Mouse (Mus musculus) MEL (cell line): Measurements from ENCODE around the gene Gm10762. TPM values are rescaled to one million over a fixed set of nuclear protein-coding genes. Genes with fewer than 3 reads are reported as not detected.
A peak's percentile ranks its signal among the peaks of the same experiment; 100 is the strongest.

Experiments
- DNase-seq: peaks from one replicate; pipeline ENCODE4 v3.0.0; 2011; ENCODE audit warnings: low read depth, low spot score
- H3K27ac ChIP-seq: 2 replicates; pipeline ENCODE4 v1.5.1; 2012; ENCODE audit warnings: low read depth, mild to moderate bottlenecking, control low read depth, low read length, moderate library complexity; ENCODE audit not compliant: control insufficient read depth
- H3K27me3 ChIP-seq, 2 experiments: fragments of 150-350 bp in 1 of 2; sonication (generic) in 1 of 2; 2 replicates each; pipeline ENCODE4 v1.6.1; 2012; ENCODE audit warnings: low read length in 2 of 2, mild to moderate bottlenecking in 2 of 2, improper control_type of control experiment in 1 of 2, moderate library complexity in 1 of 2; ENCODE audit not compliant: insufficient read depth in 2 of 2, control insufficient read depth in 1 of 2
- H3K36me3 ChIP-seq, 2 experiments: 2 replicates each; pipeline ENCODE4 v1.6.1; 2012 to 2014; ENCODE audit warnings: low read length in 2 of 2, improper control_type of control experiment in 1 of 2, inconsistent platforms in 1 of 2, mild to moderate bottlenecking in 1 of 2; ENCODE audit not compliant: insufficient read depth in 2 of 2, control insufficient read depth in 1 of 2
- H3K4me1 ChIP-seq, 2 experiments: fragments of 150-350 bp in 1 of 2; sonication (generic) in 1 of 2; 2 replicates each; pipeline ENCODE4 v1.6.1; 2012; ENCODE audit warnings: low read length in 2 of 2, improper control_type of control experiment in 1 of 2, mild to moderate bottlenecking in 1 of 2; ENCODE audit not compliant: insufficient read depth in 2 of 2, control insufficient read depth in 1 of 2
- H3K4me3 ChIP-seq, 2 experiments: fragments of 150-350 bp in 1 of 2; sonication (generic) in 1 of 2; 2 replicates each; pipeline ENCODE4 v1.5.1; 2012; ENCODE audit warnings: low read depth in 2 of 2, low read length in 2 of 2, mild to moderate bottlenecking in 2 of 2, moderate library complexity in 2 of 2, control low read depth in 1 of 2, improper control_type of control experiment in 1 of 2; ENCODE audit not compliant: control insufficient read depth in 1 of 2, insufficient read depth in 1 of 2
- H3K79me2 ChIP-seq: 2 replicates; pipeline ENCODE4 v1.6.1; 2012; ENCODE audit warnings: mild to moderate bottlenecking, low read length, moderate library complexity; ENCODE audit not compliant: control insufficient read depth, poor library complexity, insufficient read depth
- H3K9ac ChIP-seq: 2 replicates; pipeline ENCODE4 v1.6.1; 2012; ENCODE audit warnings: low read depth, mild to moderate bottlenecking, control low read depth, low read length, moderate library complexity; ENCODE audit not compliant: control insufficient read depth, poor library complexity, severe bottlenecking
- H3K9me3 ChIP-seq: fragments of 150-350 bp; sonication (generic); replicated peaks from 2 replicates; pipeline ENCODE4 v1.6.1; 2012; ENCODE audit warnings: mild to moderate bottlenecking, low read length, improper control_type of control experiment, moderate library complexity; ENCODE audit not compliant: insufficient read depth
- BHLHE40 ChIP-seq: IDR thresholded peaks from 2 replicates; pipeline ENCODE4 v1.6.1; 2012; ENCODE audit warnings: low read depth, mild to moderate bottlenecking, inconsistent platforms, low read length, improper control_type of control experiment, borderline replicate concordance
- CHD2 ChIP-seq: IDR thresholded peaks from 2 replicates; pipeline ENCODE4 v1.6.1; 2011; ENCODE audit warnings: low read length, improper control_type of control experiment
- CTCF ChIP-seq, 3 experiments: IDR thresholded peaks in 2 of 3; conservative IDR thresholded peaks in 1 of 3; 2 replicates each; pipeline ENCODE4 v1.5.1; 2011 to 2012; ENCODE audit warnings: low read length in 3 of 3, low read depth in 2 of 3, mild to moderate bottlenecking in 2 of 3, improper control_type of control experiment in 1 of 3, inconsistent platforms in 1 of 3, mixed read lengths in 1 of 3, moderate library complexity in 1 of 3; ENCODE audit not compliant: control insufficient read depth in 1 of 3, insufficient read depth in 1 of 3, poor library complexity in 1 of 3, severe bottlenecking in 1 of 3
- E2F4 ChIP-seq: IDR thresholded peaks from 2 replicates; pipeline ENCODE4 v1.6.1; 2011; ENCODE audit warnings: low read depth, low read length, improper control_type of control experiment, borderline replicate concordance
- ELF1 ChIP-seq: IDR thresholded peaks from 2 replicates; pipeline ENCODE4 v1.6.1; 2014; ENCODE audit warnings: low read depth, mild to moderate bottlenecking, inconsistent platforms, low read length, improper control_type of control experiment, moderate library complexity
- ETS1 ChIP-seq: IDR thresholded peaks from 2 replicates; pipeline ENCODE4 v1.6.1; 2012; ENCODE audit warnings: low read depth, mild to moderate bottlenecking, inconsistent platforms, low read length, improper control_type of control experiment, moderate library complexity
- JUND ChIP-seq: IDR thresholded peaks from 2 replicates; pipeline ENCODE4 v1.6.1; 2011; ENCODE audit warnings: low read depth, mild to moderate bottlenecking, improper control_type of control experiment, low read length
- MAX ChIP-seq: IDR thresholded peaks from 2 replicates; pipeline ENCODE4 v1.6.1; 2011; ENCODE audit warnings: low read length, improper control_type of control experiment
- MAZ ChIP-seq: IDR thresholded peaks from 2 replicates; pipeline ENCODE4 v1.6.1; 2012; ENCODE audit warnings: low read depth, mild to moderate bottlenecking, inconsistent platforms, low read length, improper control_type of control experiment
- MEF2A ChIP-seq: IDR thresholded peaks from 2 replicates; pipeline ENCODE4 v1.6.1; 2014; ENCODE audit warnings: low read depth, mild to moderate bottlenecking, inconsistent platforms, low read length, improper control_type of control experiment; ENCODE audit not compliant: poor library complexity, insufficient replicate concordance, severe bottlenecking; ENCODE audit errors: extremely low read depth
- MXI1 ChIP-seq: IDR thresholded peaks from 2 replicates; pipeline ENCODE4 v1.6.1; 2011; ENCODE audit warnings: mild to moderate bottlenecking, low read depth, low read length, improper control_type of control experiment
- MYB ChIP-seq: IDR thresholded peaks from 2 replicates; pipeline ENCODE4 v1.6.1; 2011; ENCODE audit warnings: mild to moderate bottlenecking, low read depth, low read length, improper control_type of control experiment
- MYC ChIP-seq: IDR thresholded peaks from 2 replicates; pipeline ENCODE4 v1.6.1; 2011; ENCODE audit warnings: low read depth, mild to moderate bottlenecking, low read length, improper control_type of control experiment, moderate library complexity
- NELFE ChIP-seq: IDR thresholded peaks from 2 replicates; pipeline ENCODE4 v1.6.1; 2011; ENCODE audit warnings: low read depth, low read length, improper control_type of control experiment
- POLR2A ChIP-seq, 2 experiments: IDR thresholded peaks; 2 replicates each; pipeline ENCODE4 v1.6.1; 2011 to 2012; ENCODE audit warnings: low read length in 2 of 2, mild to moderate bottlenecking in 2 of 2, control low read depth in 1 of 2, improper control_type of control experiment in 1 of 2, low read depth in 1 of 2, moderate library complexity in 1 of 2; ENCODE audit not compliant: control insufficient read depth in 1 of 2, insufficient read depth in 1 of 2, poor library complexity in 1 of 2
- POLR2AphosphoS2 ChIP-seq: IDR thresholded peaks from 2 replicates; pipeline ENCODE4 v1.6.1; 2011; ENCODE audit warnings: low read length, improper control_type of control experiment
- POLR2AphosphoS5 ChIP-seq: IDR thresholded peaks from 2 replicates; pipeline ENCODE4 v1.6.1; 2012; ENCODE audit warnings: low read depth, borderline replicate concordance, mild to moderate bottlenecking, inconsistent platforms, low read length, moderate library complexity, mixed read lengths
- RAD21 ChIP-seq: IDR thresholded peaks from 2 replicates; pipeline ENCODE4 v1.6.1; 2011; ENCODE audit warnings: mild to moderate bottlenecking, low read depth, low read length, improper control_type of control experiment
- RCOR1 ChIP-seq: IDR thresholded peaks from 2 replicates; pipeline ENCODE4 v1.6.1; 2012; ENCODE audit warnings: low read depth, mild to moderate bottlenecking, inconsistent platforms, low read length, improper control_type of control experiment
- SIN3A ChIP-seq: IDR thresholded peaks from 2 replicates; pipeline ENCODE4 v1.6.1; 2012; ENCODE audit warnings: low read length, improper control_type of control experiment, inconsistent platforms
- SMC3 ChIP-seq: IDR thresholded peaks from 2 replicates; pipeline ENCODE4 v1.6.1; 2011; ENCODE audit warnings: low read depth, low read length, improper control_type of control experiment
- UBTF ChIP-seq: IDR thresholded peaks from 2 replicates; pipeline ENCODE4 v1.6.1; 2012; ENCODE audit warnings: low read depth, mild to moderate bottlenecking, inconsistent platforms, low read length, improper control_type of control experiment, moderate library complexity, borderline replicate concordance; ENCODE audit not compliant: insufficient read depth
- USF1 ChIP-seq: IDR thresholded peaks from 2 replicates; pipeline ENCODE4 v1.6.1; 2014; ENCODE audit warnings: low read depth, mild to moderate bottlenecking, inconsistent platforms, low read length, improper control_type of control experiment, moderate library complexity
- USF2 ChIP-seq, 2 experiments: IDR thresholded peaks; 2 replicates each; pipeline ENCODE4 v1.6.1; 2011 to 2012; ENCODE audit warnings: improper control_type of control experiment in 2 of 2, low read length in 2 of 2, borderline replicate concordance in 1 of 2, inconsistent platforms in 1 of 2, low read depth in 1 of 2, mild to moderate bottlenecking in 1 of 2; ENCODE audit not compliant: insufficient read depth in 1 of 2
- ZC3H11A ChIP-seq: IDR thresholded peaks from 2 replicates; pipeline ENCODE4 v1.6.1; 2012; ENCODE audit warnings: low read depth, mild to moderate bottlenecking, inconsistent platforms, low read length, improper control_type of control experiment
- polyA plus RNA-seq, 2 experiments: library from polyadenylated mRNA; stranded (reverse) in 1 of 2; unstranded in 1 of 2; fragments of >175 nt in 1 of 2; fragments of >200 nt in 1 of 2; gene quantifications; 2 replicates each; pipeline versions ENCODE4 v1.2.1 to v1.2.4; 2012; ENCODE audit warnings: low replicate concordance in 2 of 2, low read depth in 1 of 2; ENCODE audit not compliant: insufficient read length in 2 of 2, insufficient read depth in 1 of 2, missing spikeins in 1 of 2
- total RNA-seq: library from RNA; depleted of rRNA; stranded (reverse); fragments of 300-350 nt; gene quantifications from 2 replicates; pipeline ENCODE4 v1.2.3, GENCODE M21; 2012

Gm10762 gene
- total and polyA plus RNA-seq, 3 experiments, result 2.5 to 3.1 TPM; not detected in 1

DNA sequence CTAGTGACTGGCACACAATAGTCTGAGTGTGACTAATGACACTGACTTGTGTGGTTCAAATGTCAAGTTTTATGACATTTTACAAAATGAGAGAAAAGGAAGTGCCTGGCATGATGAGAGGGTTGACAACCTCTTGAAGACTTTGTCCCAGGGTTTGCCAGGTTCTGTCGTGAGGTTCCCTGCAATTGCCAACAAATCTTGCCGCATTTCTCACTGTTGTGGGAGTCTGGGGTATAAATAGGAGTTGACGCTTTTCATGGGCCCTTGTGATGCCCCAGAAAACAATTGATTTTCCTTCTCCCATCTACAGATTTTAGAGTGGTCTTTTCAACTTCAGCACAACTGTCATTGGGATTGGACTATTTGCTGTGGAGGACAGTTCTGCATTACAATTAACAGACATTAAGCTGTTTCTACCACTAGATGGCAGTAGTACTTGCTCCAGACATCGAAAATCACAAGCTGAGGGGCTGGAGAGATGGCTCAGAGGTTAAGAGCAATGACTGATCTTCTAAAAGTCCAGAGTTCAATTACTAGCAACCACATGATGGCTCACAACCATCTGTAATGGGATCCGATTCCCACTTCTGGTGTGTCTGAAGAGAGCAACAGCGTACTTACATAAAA is 19.4 kb downstream of the Gm10762 start:
- H3K9ac ChIP-seq, result no peak overlapping the region
- H3K36me3 ChIP-seq, result no peaks in the 10 kb centered on the region
- no peaks in the 10 kb centered on the region for H3K4me1 ChIP-seq
- no peak overlapping the region for H3K27ac ChIP-seq
- TF ChIP-seq RAD21, result peak; percentile 72
- peak; percentile 73 for TF ChIP-seq ZC3H11A
- TF ChIP-seq CTCF (IDR thresholded peaks at IDR 0.05 in 2 of 3, conservative IDR thresholded peaks at IDR 0.05 in 1 of 3; ENCODE audit: control insufficient read depth in 1 of 3, insufficient read depth in 1 of 3, low read depth in 2 of 3, low read length in 3 of 3, poor library complexity in 1 of 3, severe bottlenecking in 1 of 3), result peak in 2 of 3 experiments; percentile 48 to 69; a peak in 4 of 6 replicates
- TF ChIP-seq SMC3, result peak; percentile 83
- no peak for TF ChIP-seq CHD2
- TF ChIP-seq MYB, result no peak
- no peaks in the 10 kb centered on the region for H3K79me2 ChIP-seq
- no peaks in the 10 kb centered on the region for H3K9me3 ChIP-seq
- DNase-seq, result peak; percentile 77
- H3K27me3 ChIP-seq, result peaks cover 0 to 2% of the 10 kb centered on the region in 2 experiments; a peak in 2 of 4 replicates
- H3K4me3 ChIP-seq, result no peak overlapping the region

DNA sequence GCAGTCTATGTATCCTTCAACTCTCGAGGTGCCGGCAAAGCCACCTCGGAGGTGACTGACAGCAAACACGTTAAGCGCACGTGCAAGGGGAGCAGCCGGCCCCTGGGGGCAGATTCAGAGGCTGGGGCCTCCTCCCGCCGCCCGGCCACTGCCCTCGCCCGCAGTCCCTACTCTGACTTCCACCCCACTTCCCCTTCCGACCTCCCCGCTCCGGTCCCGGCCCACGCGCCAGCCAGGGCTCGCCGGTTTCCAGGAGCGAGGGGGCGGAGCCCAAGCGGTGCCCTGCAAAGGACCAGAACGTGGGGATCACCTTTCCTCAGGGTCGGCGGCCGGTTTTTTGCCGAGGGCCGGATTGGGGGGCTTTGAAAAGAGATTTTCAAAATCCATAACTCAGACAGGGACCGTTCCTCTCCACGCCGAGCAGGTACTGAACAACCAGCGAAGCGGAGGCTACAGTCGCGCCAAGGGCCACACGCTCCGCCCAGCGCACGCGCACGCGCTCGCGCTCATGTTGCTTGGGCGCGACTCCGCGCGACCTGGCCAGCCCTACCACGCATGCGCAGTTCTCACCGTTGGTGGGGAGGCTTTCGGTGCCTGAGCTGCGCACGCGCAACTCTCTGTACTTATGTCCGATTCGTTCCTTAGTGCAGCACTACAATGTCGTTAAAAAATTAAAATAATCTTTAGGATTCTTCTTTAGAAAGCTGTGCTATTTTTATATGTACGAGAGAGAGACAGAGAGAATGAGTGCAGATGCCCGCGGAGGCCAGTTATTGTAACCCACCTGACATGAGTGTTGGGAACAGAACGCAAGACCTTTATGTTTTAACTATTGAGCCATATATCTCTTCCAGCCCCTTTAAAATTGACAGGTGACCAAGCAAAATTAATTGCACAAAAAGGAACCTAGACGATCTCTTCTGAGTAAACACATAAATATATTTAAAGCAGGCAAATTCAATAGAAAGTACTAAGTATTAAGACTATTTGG is 23.7 kb downstream of the Gm10762 start, which contains the start of gene Zc3h8:
Gene Zc3h8, minus strand, starts transcription at position 540 of the 991 bp plus-strand sequence.
- peak within 1 kb of the TSS; percentile 80 for H3K27ac ChIP-seq
- H3K36me3 ChIP-seq, result peaks cover 0 to 5% of the 10 kb centered on the region in 2 experiments; a peak in 3 of 4 replicates
- no peaks in the 10 kb centered on the region for H3K9me3 ChIP-seq
- H3K9ac ChIP-seq, result peak within 1 kb of the TSS; percentile 76
- no peaks in the 10 kb centered on the region for H3K27me3 ChIP-seq
- peak; percentile 98 for DNase-seq
- peaks cover 5% of the 10 kb centered on the region; the same call in 1 of the 2 replicates for H3K79me2 ChIP-seq
- peaks cover 2 to 3% of the 10 kb centered on the region in 2 experiments; a peak in 3 of 4 replicates for H3K4me1 ChIP-seq
- H3K4me3 ChIP-seq, result peak within 1 kb of the TSS; percentile 46 to 82
- TF ChIP-seq MAZ, result peak; percentile 7; the same call in 1 of the 2 replicates
- TF ChIP-seq RCOR1, result no peak
- no peak for TF ChIP-seq MYB
- no peak for TF ChIP-seq MEF2A
- TF ChIP-seq POLR2AphosphoS5, result no peak
- TF ChIP-seq CTCF (IDR thresholded peaks at IDR 0.05 in 2 of 3, conservative IDR thresholded peaks at IDR 0.05 in 1 of 3; ENCODE audit: control insufficient read depth in 1 of 3, insufficient read depth in 1 of 3, low read depth in 2 of 3, low read length in 3 of 3, poor library complexity in 1 of 3, severe bottlenecking in 1 of 3), result no peak
- no peak for TF ChIP-seq CHD2
- peak; percentile 94 for TF ChIP-seq NELFE
- TF ChIP-seq JUND, result no peak
- TF ChIP-seq RAD21, result no peak
- TF ChIP-seq POLR2AphosphoS2, result peak; percentile 89
- peak; percentile 87 for TF ChIP-seq BHLHE40
- peak; percentile 76 for TF ChIP-seq MXI1
- TF ChIP-seq SIN3A, result peak; percentile 81
- TF ChIP-seq SMC3, result no peak
- TF ChIP-seq UBTF, result 0 out of 2 replicates have a peak, but pooled peaks have one; percentile 6
- TF ChIP-seq USF2 (IDR thresholded peaks at IDR 0.05; ENCODE audit: borderline replicate concordance in 1 of 2, insufficient read depth in 1 of 2, low read depth in 1 of 2, low read length in 2 of 2), result no peak
- TF ChIP-seq USF1, result no peak
- peak; percentile 93 for TF ChIP-seq MYC
- no peak for TF ChIP-seq ZC3H11A
- TF ChIP-seq ELF1, result no peak
- TF ChIP-seq POLR2A (IDR thresholded peaks at IDR 0.05; ENCODE audit: control insufficient read depth in 1 of 2, insufficient read depth in 1 of 2, low read depth in 1 of 2, low read length in 2 of 2, poor library complexity in 1 of 2), result peak; percentile 33 to 96; a peak in 3 of 4 replicates
- TF ChIP-seq ETS1, result 0 out of 2 replicates have a peak, but pooled peaks have one; percentile 5
- peak; percentile 75; the same call in 1 of the 2 replicates for TF ChIP-seq E2F4
- TF ChIP-seq MAX, result peak; percentile 67
